Mouse (Mus musculus) erythroblast, embryonic 14.5 days (primary cell): Measurements from ENCODE around the gene Rplp0.

Experiments used
- GATA1 ChIP-seq: IDR thresholded peaks from 2 replicates; pipeline ENCODE4 v1.6.1; 2012; ENCODE audit warnings: low read length, inconsistent platforms, mixed read lengths
- TAL1 ChIP-seq: IDR thresholded peaks from 3 replicates; pipeline ENCODE4 v1.6.1; 2012; ENCODE audit warnings: low read length, inconsistent platforms, mixed read lengths

GRCm38 (mm10) chr5:115559237-115560101 is at the start of gene Rplp0:
- TF ChIP-seq TAL1 (no peak), GATA1 (no peak)
